Mouse (Mus musculus): ENCODE data around the gene Rpl13. TPM values are rescaled to one million over a fixed set of nuclear protein-coding genes. Genes with fewer than 3 reads are reported as not detected.

Gene Rpl13
- polyA plus RNA-seq, 1 experiment from 2014 or later: 1,597 TPM

Small RNAs within 50 kb of the gene (microRNA-seq; reads per million reads assigned to microRNA genes)
- gene Mir7079 (0.55 reads per million), gene Mir7080 (not detected)

Other genes with a start within 250 kb of the Rpl13 start
- gene Ankrd11, start 60.1 kb upstream of the Rpl13 start, polyA plus RNA-seq (2015; fragmentation: Nextera tagmentation; extraction: Ambion mirVana): 40.9 and 44.1 TPM in 2 replicates
- gene Spg7, start 39.4 kb upstream of the Rpl13 start, polyA plus RNA-seq (2015; fragmentation: Nextera tagmentation; extraction: Ambion mirVana): 47.9 and 49.8 TPM in 2 replicates
- gene Cpne7, start 15.0 kb downstream of the Rpl13 start, polyA plus RNA-seq (2015; fragmentation: Nextera tagmentation; extraction: Ambion mirVana): 1.6 and 2.6 TPM in 2 replicates
- 29.4 and 37.6 TPM in 2 replicates for gene Sult5a1, start 56.0 kb downstream of the Rpl13 start, polyA plus RNA-seq (2015; fragmentation: Nextera tagmentation; extraction: Ambion mirVana)
- gene Dpep1, start 83.9 kb downstream of the Rpl13 start, polyA plus RNA-seq (2015; fragmentation: Nextera tagmentation; extraction: Ambion mirVana): 2.4 and 4.1 TPM in 2 replicates
- 153 and 164 TPM in 2 replicates for gene Chmp1a, start 110.4 kb downstream of the Rpl13 start, polyA plus RNA-seq (2015; fragmentation: Nextera tagmentation; extraction: Ambion mirVana)
- gene Spata33, start 110.5 kb downstream of the Rpl13 start, polyA plus RNA-seq (2015; fragmentation: Nextera tagmentation; extraction: Ambion mirVana): 5.8 and 5.9 TPM in 2 replicates
- 39.5 and 44.3 TPM in 2 replicates for gene Cdk10, start 122.5 kb downstream of the Rpl13 start, polyA plus RNA-seq (2015; fragmentation: Nextera tagmentation; extraction: Ambion mirVana)
- gene Spata2l, start 133.9 kb downstream of the Rpl13 start, polyA plus RNA-seq (2015; fragmentation: Nextera tagmentation; extraction: Ambion mirVana): 4.6 and 5.1 TPM in 2 replicates
- gene Zfp276, start 151.8 kb downstream of the Rpl13 start, polyA plus RNA-seq (2015; fragmentation: Nextera tagmentation; extraction: Ambion mirVana): 27.0 and 29.3 TPM in 2 replicates
- gene Vps9d1, start 152.0 kb downstream of the Rpl13 start, polyA plus RNA-seq (2015; fragmentation: Nextera tagmentation; extraction: Ambion mirVana): 32.6 and 33.3 TPM in 2 replicates
- 27.2 and 28.8 TPM in 2 replicates for gene Fanca, start 216.2 kb downstream of the Rpl13 start, polyA plus RNA-seq (2015; fragmentation: Nextera tagmentation; extraction: Ambion mirVana)
- 1.9 and 2.2 TPM in 2 replicates for gene Spire2, start 230.4 kb downstream of the Rpl13 start, polyA plus RNA-seq (2015; fragmentation: Nextera tagmentation; extraction: Ambion mirVana)